Mouse (Mus musculus): Measurements from ENCODE around the gene Bbs1.

- no peak for TF ChIP-seq POLR2A (IDR thresholded peaks at IDR 0.05; ENCODE audit: borderline replicate concordance, insufficient read depth, low read length)
- TF ChIP-seq CTCF (IDR thresholded peaks at IDR 0.05; ENCODE audit: borderline replicate concordance, insufficient read depth, low read depth, low read length) = no peak
Observed at GRCm38 (mm10) chr19:4876241-4876640, 30.2 kb downstream of the Bbs1 start.
